Mouse (Mus musculus): ENCODE data around the gene Lrmda. TPM values are rescaled to one million over a fixed set of nuclear protein-coding genes. Genes with fewer than 3 reads are reported as not detected.

Lrmda gene
- polyA plus RNA-seq, 1 experiment from 2014 or later: 0.21 TPM

- no peak for DNase-seq (ENCODE audit: low spot score)
These were observed 610.9 kb downstream of the Lrmda start for GRCm38 (mm10) chr14:22630361-22630867.

DNA sequence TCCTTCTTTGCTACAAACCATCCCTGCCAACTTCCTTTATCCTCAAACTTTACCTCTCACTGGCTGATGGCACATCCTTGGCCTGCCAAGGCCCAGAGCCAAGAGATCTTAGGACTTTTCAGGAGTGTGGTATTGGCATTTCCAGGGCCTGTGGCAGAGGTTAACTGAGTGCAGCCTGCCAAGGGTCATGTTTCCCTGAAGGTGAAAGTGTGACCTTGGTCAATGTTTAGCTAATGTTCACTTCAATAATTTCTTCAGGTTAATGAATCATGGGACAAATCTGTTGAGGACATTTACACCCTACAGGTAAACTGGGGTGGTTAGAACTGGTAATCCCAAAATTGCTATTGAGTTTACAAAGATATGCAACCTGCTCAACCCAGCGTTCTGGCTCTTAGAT is 614.1 kb downstream of the Lrmda start:
- DNase-seq (ENCODE audit: low spot score): no peak

DNA sequence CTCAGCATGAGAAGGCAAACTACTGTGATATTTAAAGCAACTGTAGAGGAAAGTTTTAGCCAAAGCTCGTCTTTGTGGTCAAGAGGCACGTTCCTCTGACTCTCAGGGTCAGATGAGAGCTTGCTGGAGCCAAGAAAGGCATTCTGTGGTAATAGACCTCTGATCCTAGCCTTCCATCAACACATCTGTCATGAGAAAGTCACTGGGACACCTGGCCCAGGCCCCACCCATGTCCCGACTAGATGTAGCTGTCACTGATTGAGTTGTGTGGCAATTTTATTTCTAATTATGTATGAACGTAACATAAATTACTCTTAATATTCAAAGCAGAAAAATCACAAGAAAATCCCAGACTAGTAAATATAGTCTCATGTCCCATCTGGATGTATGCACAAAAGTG is 624.0 kb downstream of the Lrmda start:
- no peak for DNase-seq (ENCODE audit: low spot score)

DNA sequence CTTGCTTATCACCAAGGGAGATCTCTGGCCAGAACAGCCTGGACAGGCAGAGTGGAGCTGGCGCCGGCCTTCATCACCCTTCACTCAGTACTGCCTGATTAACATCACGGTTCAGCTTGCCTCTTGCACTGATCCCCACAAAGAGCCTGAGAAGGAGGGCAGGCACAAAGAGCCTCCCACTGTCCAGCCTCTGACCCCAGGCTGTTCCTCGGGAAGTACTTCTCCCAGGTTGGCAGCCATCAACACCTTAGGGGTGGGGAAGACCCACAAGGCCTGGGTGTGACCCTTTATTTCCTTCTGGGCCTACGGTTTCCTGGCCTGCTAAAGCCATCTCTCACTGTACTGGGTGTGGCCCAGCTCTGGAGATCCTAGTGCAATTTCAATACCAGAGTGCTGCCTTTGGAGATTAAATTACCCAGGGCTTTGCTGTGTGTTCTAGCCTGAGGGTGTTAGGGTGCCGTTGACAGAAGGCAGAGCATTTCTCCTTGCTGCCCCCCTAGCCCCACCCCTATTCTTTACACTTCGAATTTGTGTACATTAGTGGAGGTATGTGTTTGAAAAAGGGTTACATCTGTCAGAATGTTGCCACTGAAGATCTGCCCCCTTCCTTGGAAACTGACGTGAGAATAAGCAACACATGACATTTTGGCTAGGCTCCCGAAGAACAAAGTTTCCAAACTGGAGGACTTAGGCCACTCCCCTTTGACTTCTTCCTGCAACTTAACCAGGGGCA is 628.5 kb downstream of the Lrmda start:
- no peak for DNase-seq (ENCODE audit: low spot score)

GRCm38 (mm10) chr14:22649411-22649911 is 629.9 kb downstream of the Lrmda start:
- no peak for DNase-seq (ENCODE audit: low spot score)

DNA sequence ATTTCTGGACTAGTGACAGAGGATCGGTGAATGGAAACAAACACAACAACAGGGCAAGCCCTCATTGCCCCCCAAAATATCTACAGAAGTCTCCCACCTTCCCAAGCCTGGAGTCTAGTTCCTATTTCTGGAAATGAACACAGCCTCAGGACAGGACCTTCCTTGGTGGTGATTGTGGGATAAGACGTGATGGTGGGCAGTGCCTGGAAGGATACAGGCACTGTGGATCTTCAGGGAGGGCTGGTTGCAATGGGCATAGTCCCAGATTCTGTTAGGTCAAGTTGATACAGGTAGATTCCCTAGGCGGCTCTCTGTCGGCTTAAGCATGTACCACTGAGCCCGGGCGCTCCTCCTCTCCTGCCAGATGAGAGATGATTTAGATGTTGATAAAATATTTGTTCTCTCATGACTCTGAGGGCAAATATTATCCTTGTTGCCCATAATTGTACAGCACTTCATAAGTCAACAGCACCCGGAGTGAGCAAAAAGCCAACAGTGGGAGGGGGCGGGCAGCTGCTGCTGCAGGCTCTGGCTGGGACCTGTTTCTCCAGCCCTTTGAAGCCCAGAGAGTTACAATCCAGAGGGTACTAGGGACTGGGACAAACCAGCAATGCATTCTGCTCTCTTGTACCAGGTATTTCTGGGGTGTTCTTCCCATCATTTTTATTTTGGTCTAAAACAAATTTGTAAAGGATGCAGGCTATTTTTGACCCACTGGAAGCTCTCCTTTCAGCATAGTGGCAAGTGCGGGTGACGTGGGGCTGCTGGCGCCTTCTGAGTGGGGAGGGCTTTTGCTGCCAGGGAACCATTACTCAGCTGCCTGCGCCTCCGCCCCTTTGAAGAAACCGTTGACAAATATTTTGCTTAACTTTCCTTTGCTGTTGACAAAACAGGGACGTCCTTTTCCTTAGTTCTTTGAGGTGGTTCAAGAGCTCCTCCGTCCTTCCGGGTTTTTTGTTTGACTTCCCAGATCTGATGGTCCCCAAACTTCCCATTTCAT is 630.8 kb downstream of the Lrmda start:
- no peak for DNase-seq (ENCODE audit: low spot score)

DNA sequence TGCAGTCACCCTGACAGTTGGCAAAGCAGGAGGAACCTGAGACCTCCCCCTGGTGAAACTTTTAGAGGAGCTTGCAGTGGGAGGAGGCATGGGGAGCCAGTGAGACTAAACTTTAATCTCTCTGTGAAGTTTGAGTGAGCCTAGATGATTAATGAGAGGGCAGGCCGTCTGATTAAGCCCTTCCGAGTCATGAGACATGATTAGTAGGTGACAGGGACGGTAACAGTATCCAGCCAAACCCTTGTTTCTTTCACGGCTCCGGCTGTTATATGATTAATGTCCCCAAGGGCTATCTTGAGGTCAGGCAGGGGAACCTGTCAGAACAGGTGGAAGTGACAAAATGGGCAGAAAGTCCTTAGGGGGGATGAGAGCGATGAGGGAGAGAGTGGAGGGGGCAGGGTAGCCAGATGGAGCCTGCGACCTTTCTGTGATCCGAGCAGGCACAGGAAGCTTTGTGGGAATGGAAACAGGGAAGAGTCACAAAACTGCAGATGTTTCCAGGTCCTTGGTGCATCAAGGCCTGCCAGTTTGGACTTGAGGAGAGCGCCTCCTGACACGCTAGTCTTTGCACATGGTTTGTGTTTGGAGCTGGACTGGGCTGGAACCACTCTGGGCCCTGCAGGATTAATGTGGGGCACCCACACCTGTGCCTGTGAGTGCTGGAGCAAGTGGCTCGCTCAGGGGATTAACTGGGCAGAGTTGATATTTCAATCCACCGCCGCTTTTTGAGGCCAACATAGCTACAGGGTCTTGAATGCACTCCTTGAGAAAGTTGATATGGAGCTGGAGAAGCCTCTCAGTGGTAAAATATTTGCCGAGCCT is 631.8 kb downstream of the Lrmda start:
- DNase-seq (ENCODE audit: low spot score): no peak

DNA sequence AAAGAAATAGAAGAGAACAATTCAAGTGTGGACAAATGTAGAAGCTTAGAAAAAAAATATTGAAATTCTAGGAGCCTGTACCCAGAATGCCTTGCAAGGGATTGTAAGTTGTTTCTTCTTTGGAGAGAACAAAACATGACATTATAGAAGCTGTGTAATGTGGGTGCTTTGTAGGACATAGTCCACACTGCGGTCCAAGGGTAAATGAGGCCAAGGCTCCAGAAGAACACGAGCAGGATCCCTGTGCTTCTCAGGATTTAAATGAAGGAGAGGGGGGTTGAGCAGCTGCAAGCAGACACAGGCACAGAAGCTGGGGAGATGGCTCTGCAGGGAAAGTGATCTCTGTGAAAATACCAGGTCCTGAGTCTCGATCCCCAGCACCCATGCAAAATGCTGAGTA is 643.0 kb downstream of the Lrmda start:
- no peak for DNase-seq (ENCODE audit: low spot score)

- DNase-seq (ENCODE audit: low spot score): no peak
These were observed 646.9 kb downstream of the Lrmda start for GRCm38 (mm10) chr14:22666437-22666836.

- no peak for DNase-seq (ENCODE audit: low spot score)
These were observed 648.8 kb downstream of the Lrmda start for GRCm38 (mm10) chr14:22668302-22668701.

- DNase-seq (ENCODE audit: low spot score): no peak
These were observed 649.2 kb downstream of the Lrmda start for GRCm38 (mm10) chr14:22668711-22669110.

DNA sequence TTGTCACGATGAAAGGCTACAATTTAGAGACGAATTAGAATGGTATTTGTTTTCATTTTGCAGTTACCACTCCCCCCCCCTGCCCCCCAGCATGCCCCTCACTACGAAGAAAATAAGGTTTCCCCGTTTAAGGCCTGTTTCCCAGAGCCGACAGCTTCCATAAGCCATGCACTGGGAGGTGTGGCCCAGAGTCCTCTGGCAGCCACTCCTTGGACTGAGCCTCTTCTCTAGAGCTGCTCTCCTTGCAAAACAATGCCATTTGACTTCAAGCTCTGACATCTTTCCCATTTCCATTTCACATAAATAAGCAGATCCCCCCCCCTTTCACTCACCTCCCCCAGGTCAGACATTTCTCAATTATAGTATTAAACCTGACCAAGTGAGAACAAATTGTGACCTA is 654.1 kb downstream of the Lrmda start:
- no peak for DNase-seq (ENCODE audit: low spot score)

- no peak for DNase-seq (ENCODE audit: low spot score)
These were observed 659.6 kb downstream of the Lrmda start for GRCm38 (mm10) chr14:22679008-22679704.

GRCm38 (mm10) chr14:22679705-22680643 is 660.5 kb downstream of the Lrmda start:
- DNase-seq (ENCODE audit: low spot score): no peak

DNA sequence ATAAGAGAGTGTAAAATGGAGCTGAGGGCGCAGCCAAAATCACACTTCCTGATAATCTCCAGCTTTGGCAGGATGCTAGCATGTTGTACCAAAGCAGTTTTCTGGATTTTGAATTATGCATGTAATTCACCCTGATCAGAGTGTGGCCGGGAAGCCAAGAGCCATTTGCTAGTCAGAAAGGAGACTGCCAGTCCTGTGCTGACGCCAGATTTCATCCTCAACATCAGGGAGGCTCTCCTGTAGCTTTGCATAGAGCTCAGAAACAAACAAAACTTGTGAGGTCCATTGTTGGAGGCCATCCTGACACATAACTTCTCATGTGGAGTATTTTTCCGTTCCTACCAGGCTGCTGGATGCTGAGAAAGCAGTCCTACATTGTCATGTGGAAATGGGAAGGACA is 667.4 kb downstream of the Lrmda start:
- DNase-seq (ENCODE audit: low spot score): no peak

DNA sequence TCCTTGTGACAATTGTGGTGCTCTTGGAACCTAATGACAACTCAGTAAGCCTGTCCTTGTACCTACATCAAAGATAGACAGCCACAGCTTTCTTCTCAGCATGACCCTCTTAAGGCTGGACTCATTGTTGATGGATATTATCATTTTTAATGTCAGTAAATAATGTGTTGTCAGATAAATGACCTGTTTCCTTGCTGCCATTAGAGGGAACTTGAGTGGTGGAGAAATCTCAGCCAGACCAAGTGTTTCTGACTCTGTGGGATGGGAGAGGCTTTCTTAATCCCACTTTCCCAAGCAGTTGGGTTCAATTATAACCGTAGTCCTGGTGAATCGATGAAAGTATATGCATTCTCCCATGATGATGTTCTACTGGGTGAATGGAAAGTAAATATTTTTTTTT is 668.9 kb downstream of the Lrmda start:
- no peak for DNase-seq (ENCODE audit: low spot score)

GRCm38 (mm10) chr14:22695448-22695847 is 675.9 kb downstream of the Lrmda start:
- no peak for DNase-seq (ENCODE audit: low spot score)

GRCm38 (mm10) chr14:22695931-22696365 is 676.4 kb downstream of the Lrmda start:
- DNase-seq (ENCODE audit: low spot score): no peak

GRCm38 (mm10) chr14:22700236-22700635 is 680.7 kb downstream of the Lrmda start:
- no peak for DNase-seq (ENCODE audit: low spot score)
